Mouse (Mus musculus) testis, adult 2 months (tissue): Measurements from ENCODE around the gene Noct.

Experiments used
- CTCF ChIP-seq: fragments of 200-500 bp; IDR thresholded peaks from 2 replicates; pipeline ENCODE4 v1.5.1; 2012; ENCODE audit warnings: low read depth, mild to moderate bottlenecking, inconsistent platforms, low read length, moderate library complexity; ENCODE audit not compliant: control insufficient read depth, insufficient read depth, insufficient replicate concordance
- POLR2A ChIP-seq: fragments of 200-500 bp; IDR thresholded peaks from 2 replicates; pipeline ENCODE4 v1.6.1; 2012; ENCODE audit warnings: low read depth, mild to moderate bottlenecking, inconsistent platforms, low read length, moderate library complexity; ENCODE audit not compliant: control insufficient read depth

DNA sequence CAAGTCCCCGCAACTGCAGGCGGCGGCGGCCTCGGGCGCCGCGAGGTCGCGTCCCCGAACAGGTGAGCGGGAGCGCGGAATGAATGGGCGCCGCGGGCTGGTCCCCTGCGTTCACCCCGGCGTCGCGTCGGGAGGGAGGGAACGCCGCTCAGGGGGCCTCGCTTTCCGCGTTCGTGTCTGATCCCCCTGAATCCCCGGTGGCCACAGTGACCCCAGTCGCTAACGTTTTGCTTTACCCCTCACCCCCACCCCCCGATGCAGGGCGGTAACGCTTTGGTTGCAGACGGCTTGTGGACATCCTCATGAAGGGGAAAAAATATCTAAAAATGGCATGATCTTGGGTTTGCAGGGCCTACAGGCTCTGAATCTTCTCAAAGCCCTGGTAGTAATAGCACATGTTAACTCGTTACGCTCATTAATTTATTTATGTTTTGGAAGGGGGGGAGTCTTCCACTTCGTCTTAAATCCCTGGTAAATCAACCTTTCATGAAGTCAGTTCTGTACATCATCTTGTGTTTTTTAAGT lies 1.0 kb downstream of the Noct start:
- TF ChIP-seq CTCF (no peak), POLR2A (no peak)
